Mouse (Mus musculus) layer of hippocampus, adult 9-11 months (tissue): ENCODE results near the gene Fxyd1.

ENCODE experiments used
- DNase-seq: peaks from one replicate; pipeline ENCODE4 v3.0.0; 2022

Fxyd1 gene

DNA sequence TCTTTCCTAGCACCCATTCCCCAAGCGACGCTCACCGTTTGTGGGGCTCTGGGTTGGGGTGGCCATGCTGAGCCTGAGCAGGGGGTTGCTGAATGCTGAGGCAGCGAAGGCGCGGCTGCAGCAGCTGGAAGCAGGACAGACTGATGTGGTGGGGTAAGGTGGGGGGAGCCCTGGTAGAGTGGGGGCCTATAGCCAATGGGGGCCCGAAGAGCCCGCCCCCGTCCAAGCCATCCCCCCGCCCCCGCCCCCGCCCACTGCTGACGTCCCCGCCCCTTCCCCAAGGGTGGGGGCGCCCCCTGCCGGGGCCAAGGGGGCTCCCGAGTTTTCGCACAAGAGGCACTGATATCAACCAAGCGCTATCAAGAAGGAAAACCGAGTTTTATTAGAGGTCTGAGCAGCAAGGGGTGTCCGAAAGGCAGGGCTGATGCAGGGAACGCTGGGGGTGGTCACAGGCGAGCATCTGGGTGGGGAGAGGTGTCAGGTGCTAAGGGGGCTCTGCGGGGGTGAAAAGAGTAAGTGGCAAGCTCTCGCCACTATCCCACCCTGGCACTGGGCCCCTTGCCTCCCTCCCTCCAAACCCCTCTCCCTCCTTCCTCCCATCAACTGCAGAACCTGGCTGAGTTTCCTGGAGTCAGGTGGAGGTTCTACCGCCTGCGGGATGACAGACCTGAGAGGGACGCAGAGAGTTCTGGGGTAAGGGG lies 5.5 kb downstream of the Fxyd1 start, which contains the start of gene Fxyd7:
Fxyd7 (minus strand) TSS at position 147 of the 701 bp plus-strand sequence.
- DNase-seq = no peak

GRCm38 (mm10) chr7:31050921-31051320 lies 6.1 kb downstream of the Fxyd1 start:
- DNase-seq = no peak

GRCm38 (mm10) chr7:31050487-31050886 lies 6.5 kb downstream of the Fxyd1 start:
- DNase-seq = no peak

- DNase-seq = no peak
Observed at GRCm38 (mm10) chr7:31049846-31050281, 7.1 kb downstream of the Fxyd1 start.

- DNase-seq = no peak
Observed at GRCm38 (mm10) chr7:31049135-31049845, 7.7 kb downstream of the Fxyd1 start.

- DNase-seq = no peak
Observed at GRCm38 (mm10) chr7:31042431-31042910, 14.5 kb downstream of the Fxyd1 start, which contains the start of gene Fxyd5. Fxyd5 (minus strand) TSS chr7:31042481.

- no peak for DNase-seq
Observed at GRCm38 (mm10) chr7:31041662-31042315, 15.2 kb downstream of the Fxyd1 start.

- no peak for DNase-seq
Observed at GRCm38 (mm10) chr7:31041023-31041407, 16.0 kb downstream of the Fxyd1 start.

DNA sequence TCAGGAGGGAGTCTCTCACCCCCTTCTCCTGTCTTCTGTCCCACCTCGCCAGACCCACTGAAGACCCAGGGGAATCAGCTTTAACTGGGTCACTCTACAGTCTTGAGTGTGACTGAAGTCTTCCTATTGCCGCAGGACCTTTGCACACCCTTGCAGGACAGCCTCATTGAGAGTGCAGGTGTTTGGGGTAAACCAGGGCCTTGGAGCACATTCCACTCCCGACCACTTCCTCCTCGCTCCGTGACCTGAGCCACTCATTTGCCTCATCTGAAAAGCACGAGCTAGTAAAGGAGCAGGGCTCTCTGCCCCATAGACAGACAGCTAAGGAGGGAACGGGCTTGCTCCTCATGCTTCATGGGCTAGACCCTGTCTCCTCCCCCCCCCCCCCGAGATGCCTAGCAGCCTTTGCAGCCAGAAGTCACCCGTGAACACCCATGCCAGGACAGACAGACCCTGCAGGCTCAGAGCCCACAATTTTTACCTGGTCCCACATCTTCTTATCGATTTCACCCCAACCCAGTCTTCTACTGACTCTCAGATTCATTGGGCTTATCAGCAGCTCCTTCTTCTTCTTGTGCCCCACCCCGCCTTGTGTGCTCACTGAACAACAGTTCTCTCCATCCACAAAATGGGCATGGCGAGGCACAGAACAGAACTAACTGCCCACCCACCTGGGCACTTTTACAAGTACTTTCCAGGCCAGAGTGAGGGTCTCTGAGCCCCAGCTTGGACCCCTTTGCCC lies 16.5 kb downstream of the Fxyd1 start:
- no peak for DNase-seq

GRCm38 (mm10) chr7:31039011-31039410 lies 18.0 kb downstream of the Fxyd1 start:
- DNase-seq = no peak

DNA sequence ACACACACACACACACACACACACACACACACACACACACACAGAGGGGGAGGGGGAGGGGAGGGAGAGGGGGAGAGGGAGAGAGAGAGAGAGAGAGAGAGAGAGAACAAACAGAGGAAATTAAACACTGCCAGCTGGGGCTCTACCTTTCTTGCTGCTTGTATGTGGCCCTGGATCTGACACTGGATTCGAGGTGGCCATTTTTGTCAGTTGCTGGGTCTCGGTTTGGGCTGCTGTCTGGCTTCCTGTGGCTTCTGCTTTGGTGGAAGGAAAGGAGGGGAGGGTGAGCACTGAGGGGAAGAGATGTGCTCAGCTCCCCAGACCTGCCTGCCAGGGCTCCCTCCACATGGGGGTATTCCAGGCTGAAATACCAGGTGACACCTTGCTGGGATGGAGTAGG lies 19.3 kb downstream of the Fxyd1 start:
- no peak for DNase-seq

GRCm38 (mm10) chr7:31036917-31037316 lies 20.1 kb downstream of the Fxyd1 start:
- no peak for DNase-seq

GRCm38 (mm10) chr7:31035291-31035690 lies 21.7 kb downstream of the Fxyd1 start:
- no peak for DNase-seq

- DNase-seq = no peak
Observed at GRCm38 (mm10) chr7:31034789-31035188, 22.2 kb downstream of the Fxyd1 start.

GRCm38 (mm10) chr7:31033409-31034165 lies 23.4 kb downstream of the Fxyd1 start:
- DNase-seq = no peak

GRCm38 (mm10) chr7:31031731-31032130 lies 25.3 kb downstream of the Fxyd1 start:
- DNase-seq = no peak

DNA sequence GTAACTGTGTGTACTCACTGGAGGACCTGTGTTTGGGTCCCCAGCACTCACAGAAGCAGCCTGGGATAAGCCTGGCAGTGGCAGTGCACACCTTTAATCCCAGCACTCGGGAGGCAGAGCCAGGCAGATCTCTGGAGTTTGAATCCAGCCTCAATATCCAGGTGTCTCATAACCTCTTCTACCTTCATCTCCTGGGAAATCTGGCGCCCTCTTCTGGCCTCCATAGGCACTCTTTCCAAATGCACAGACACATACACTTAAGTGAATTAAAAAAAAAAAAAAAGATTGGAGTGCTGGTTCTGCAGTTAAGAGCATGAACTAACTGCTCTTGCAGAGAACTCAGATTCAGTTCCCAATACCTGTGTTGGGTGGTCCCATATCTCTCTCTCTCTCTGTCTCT lies 26.3 kb downstream of the Fxyd1 start:
- no peak for DNase-seq

GRCm38 (mm10) chr7:31028609-31029008 lies 28.4 kb downstream of the Fxyd1 start:
- DNase-seq = no peak

DNA sequence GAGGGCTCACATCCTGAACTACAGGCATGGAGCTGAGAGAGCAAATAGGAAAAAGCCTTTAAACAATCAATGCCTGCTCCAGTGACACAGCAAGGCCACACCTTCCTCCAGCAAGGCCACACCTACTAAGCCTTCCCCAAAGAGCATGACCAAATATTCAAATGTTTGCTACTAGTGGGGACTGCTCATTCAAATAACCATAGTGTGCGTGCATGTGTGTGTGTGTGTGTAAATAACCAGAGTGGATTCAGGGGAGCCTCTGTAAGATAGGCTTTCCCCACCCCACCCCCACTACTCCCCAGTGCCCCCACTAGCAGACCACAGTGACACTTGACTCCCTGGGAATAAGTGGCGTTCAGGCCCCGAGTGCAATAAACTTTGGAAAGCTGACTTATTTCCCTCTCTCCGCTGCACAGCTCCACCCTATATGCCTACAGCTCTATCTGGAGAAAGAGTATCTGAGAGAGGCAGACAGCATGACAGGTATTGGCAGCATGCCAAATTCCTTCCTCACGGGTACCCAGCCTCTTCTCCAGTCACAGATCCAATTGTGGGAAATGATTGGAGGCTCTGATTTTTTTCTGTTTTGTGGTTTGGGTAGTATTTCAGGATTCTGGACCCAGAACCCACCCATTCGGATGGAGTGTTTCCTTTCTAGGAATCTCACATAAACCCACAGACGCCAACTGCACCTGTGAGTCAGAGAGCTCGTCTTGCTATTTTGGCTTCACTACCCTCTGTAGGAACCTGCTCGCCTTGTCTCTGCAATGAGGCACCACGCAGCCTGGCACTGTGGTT lies 39.7 kb downstream of the Fxyd1 start:
- peak; percentile 36 for DNase-seq

GRCm38 (mm10) chr7:31012971-31013370 lies 44.0 kb downstream of the Fxyd1 start:
- no peak for DNase-seq

- no peak for DNase-seq
Observed at GRCm38 (mm10) chr7:31008889-31009288, 48.1 kb downstream of the Fxyd1 start.
